Mouse (Mus musculus): ENCODE data around the gene Pax5. TPM values are rescaled to one million over a fixed set of nuclear protein-coding genes. Genes with fewer than 3 reads are reported as not detected.
"Not testable (repeated sequence)": the region's sequence is repeated elsewhere in the genome, so short reads cannot be mapped to it uniquely, and the experiment has no call there.

Gene Pax5
- not detected in 2 replicates for polyA plus RNA-seq (2015; fragmentation: Nextera tagmentation; extraction: Ambion mirVana)

DNA sequence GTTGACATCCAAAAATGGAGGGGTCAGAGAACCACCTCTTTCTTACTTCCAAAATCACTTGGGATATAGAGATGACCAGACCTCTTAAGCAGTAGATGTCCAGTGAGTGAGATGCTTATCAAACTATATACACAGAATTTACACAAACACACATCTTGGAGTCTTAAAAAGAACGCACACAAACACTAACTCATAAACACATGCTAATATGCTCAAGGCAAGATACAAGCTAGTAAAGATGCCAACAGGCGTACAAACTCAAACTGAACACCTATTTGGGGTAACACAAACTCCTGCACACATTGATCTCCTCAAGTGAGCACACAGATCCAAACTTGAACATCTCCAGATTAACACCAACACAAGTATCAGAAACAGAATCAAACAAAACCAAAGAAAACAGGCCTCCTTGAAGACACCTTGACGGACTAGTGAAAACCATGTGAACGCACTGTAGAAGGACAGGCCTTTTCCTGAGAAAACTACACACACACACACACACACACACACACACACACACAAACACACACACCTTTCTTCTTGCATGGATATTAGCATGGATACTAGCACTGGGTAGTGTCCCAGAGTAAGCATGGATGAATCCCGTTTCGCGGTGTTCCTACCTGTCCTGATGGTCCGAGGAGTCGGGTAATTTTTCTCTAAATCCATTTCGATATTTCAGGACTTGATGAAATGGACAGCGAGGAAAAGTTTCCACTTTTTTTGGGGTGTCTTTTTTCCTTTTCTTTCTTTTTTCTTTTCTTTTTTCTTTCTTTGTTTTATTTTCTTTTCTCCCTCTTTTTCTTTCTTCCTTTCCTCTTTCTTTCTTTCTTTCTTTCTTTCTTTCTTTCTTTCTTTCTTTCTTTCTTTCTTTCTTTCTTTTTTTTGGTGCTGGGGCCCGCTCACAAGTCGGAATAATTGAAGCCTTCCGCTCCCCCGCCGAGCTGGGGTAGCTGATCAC lies at the start of gene Pax5:
Pax5 (minus strand) TSS at position 748 of the 961 bp plus-strand sequence.
- H3K27ac ChIP-seq (ENCODE audit: low read length), result no peak within 1 kb of the TSS
- H3K9ac ChIP-seq (replicated peaks; ENCODE audit: low read length), result no peak within 1 kb of the TSS
- H3K9me3 ChIP-seq (ENCODE audit: low read length), result no peaks in the 10 kb centered on the region
- no peak within 1 kb of the TSS for H3K4me2 ChIP-seq (replicated peaks; ENCODE audit: low read depth, low read length)
- H3K27me3 ChIP-seq (ENCODE audit: insufficient read depth, low read length), result peaks cover 98% of the 10 kb centered on the region
- no peaks in the 10 kb centered on the region for H3K36me3 ChIP-seq (ENCODE audit: insufficient read depth, low read length)
- WGBS, result 27% methylated on average over 16 of the region's 16 CpGs
- H3K4me3 ChIP-seq (ENCODE audit: low read length), result no peak within 1 kb of the TSS
- no peak for ATAC-seq (ENCODE audit: low FRiP score, low TSS enrichment)
- H3K4me1 ChIP-seq (ENCODE audit: insufficient read depth, low read length), result peaks cover 9% of the 10 kb centered on the region; the same call in 1 of the 2 replicates

DNA sequence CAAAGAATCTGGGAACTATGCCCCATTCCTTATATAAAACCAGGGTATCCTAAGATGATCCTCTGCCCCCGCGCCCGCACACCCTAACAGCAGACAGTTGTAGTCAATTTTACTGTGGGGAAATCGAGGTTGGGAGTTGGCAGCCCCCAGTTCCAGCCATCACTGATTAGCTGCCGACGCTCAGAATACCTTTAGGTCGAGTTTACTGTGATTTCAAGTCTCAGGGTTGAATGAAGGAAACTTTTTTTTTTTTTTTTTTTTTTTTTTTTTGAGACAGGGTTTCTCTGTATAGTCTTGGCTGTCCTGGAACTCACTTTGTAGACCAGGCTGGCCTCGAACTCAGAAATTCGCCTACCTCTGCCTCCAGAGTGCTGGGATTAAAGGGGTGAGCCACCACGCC lies 46.8 kb upstream of the Pax5 start:
- peaks cover 13% of the 10 kb centered on the region; the same call in 1 of the 2 replicates for H3K4me1 ChIP-seq (ENCODE audit: insufficient read depth, low read length)
- not testable (repeated sequence) for H3K9me3 ChIP-seq (ENCODE audit: low read length); ATAC-seq (ENCODE audit: low FRiP score, low TSS enrichment); H3K36me3 ChIP-seq (ENCODE audit: insufficient read depth, low read length); H3K27me3 ChIP-seq (ENCODE audit: insufficient read depth, low read length)
- H3K4me3 ChIP-seq (ENCODE audit: low read length), result peak overlapping the region; percentile 91
- peak overlapping the region; percentile 83 for H3K4me2 ChIP-seq (replicated peaks; ENCODE audit: low read depth, low read length)
- peak overlapping the region; percentile 97 for H3K9ac ChIP-seq (replicated peaks; ENCODE audit: low read length)
- whole genome bisulfite sequencing, result 10% methylated on average over 10 of the region's 10 CpGs
- peak overlapping the region; percentile 97 for H3K27ac ChIP-seq (ENCODE audit: low read length)

DNA sequence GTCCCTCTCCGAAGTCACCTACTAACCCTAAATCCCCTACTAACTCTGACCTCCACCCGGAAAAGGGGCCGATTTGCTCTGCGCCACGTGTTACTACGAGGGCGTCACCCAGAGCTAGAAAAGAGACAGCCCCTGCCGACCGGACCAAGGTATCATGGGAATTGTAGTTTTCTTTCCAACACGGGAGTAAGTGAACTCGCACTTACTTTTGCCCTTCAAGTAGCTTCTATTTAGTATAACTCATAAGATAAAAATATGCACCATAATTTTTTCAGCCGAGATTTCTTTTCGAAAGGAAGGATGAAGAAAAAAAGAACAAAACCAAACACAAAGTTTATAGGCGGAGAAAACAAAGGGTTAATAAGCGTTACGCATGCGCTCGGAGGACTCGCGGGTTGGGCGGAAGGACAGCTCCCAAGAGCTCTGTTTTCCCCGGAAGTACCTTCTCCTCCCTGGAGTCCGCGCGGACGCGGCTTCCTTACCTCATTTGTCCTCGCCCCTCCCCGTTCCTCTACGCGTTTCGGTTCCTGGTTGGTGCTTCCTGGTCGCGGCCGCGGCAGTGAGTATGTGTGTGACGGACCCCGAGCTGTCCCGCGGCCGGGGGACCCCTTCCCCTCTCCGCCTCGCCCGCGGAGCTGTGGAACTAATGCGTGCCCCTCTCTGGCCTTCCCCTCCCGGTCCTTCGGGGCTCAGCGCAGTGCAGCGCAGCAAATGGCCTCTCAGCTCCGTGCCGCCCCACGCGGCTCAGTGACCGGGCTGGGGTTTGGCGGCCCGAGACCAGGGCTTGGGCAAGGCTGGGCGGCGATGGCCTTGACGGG lies 46.1 kb upstream of the Pax5 start:
- ATAC-seq (ENCODE audit: low FRiP score, low TSS enrichment), result peak; percentile 98
- H3K27me3 ChIP-seq (ENCODE audit: insufficient read depth, low read length), result no peaks in the 10 kb centered on the region
- no peaks in the 10 kb centered on the region for H3K36me3 ChIP-seq (ENCODE audit: insufficient read depth, low read length)
- peak overlapping the region; percentile 83 for H3K4me2 ChIP-seq (replicated peaks; ENCODE audit: low read depth, low read length)
- peak overlapping the region; percentile 91 for H3K4me3 ChIP-seq (ENCODE audit: low read length)
- under 1% methylated on average over 60 of the region's 60 CpGs for WGBS
- peak overlapping the region; percentile 97 for H3K27ac ChIP-seq (ENCODE audit: low read length)
- H3K9ac ChIP-seq (replicated peaks; ENCODE audit: low read length), result peak overlapping the region; percentile 97
- no peaks in the 10 kb centered on the region for H3K9me3 ChIP-seq (ENCODE audit: low read length)
- H3K4me1 ChIP-seq (ENCODE audit: insufficient read depth, low read length), result peaks cover 13% of the 10 kb centered on the region; the same call in 1 of the 2 replicates

DNA sequence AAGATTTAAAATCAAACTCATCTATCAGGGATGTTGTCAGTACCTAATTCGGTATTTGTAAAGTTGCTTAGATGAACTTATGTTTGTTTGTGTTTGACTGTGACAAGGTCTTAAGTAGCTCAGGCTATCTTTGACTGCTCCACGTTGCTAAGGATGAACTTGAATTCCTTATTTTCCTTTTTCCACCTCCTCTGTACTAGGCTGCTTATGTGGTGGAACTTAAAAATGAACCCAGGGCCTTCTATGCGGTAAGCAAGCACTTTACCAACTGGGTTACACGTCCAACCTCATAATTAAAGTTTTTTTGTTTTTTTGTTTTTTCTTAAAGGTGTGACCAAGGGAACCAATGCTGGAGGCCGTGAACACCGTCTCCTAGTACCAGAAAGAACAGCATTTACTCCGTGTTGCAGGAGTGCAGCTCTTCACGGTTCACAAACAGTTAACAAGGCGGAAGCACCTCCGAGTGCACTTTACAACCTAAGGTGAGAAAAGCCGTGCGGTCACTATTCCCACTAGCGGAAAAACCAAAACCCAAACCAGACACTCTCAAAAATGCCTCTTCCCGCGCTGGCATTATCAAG lies 45.4 kb upstream of the Pax5 start, which contains the start of gene Zcchc7:
Zcchc7 (plus strand) TSS at position 325 of the 581 bp plus-strand sequence.
- no peaks in the 10 kb centered on the region for H3K27me3 ChIP-seq (ENCODE audit: insufficient read depth, low read length)
- H3K4me1 ChIP-seq (ENCODE audit: insufficient read depth, low read length), result peaks cover 13% of the 10 kb centered on the region; the same call in 1 of the 2 replicates
- H3K36me3 ChIP-seq (ENCODE audit: insufficient read depth, low read length), result no peaks in the 10 kb centered on the region
- WGBS, result 4% methylated on average over 15 of the region's 15 CpGs
- peak within 1 kb of the TSS; percentile 91 for H3K4me3 ChIP-seq (ENCODE audit: low read length)
- peak within 1 kb of the TSS; percentile 97 for H3K9ac ChIP-seq (replicated peaks; ENCODE audit: low read length)
- H3K27ac ChIP-seq (ENCODE audit: low read length), result peak within 1 kb of the TSS; percentile 97
- H3K9me3 ChIP-seq (ENCODE audit: low read length), result no peaks in the 10 kb centered on the region
- ATAC-seq (ENCODE audit: low FRiP score, low TSS enrichment), result peak; percentile 49; the same call in 1 of the 2 replicates
- H3K4me2 ChIP-seq (replicated peaks; ENCODE audit: low read depth, low read length), result peak within 1 kb of the TSS; percentile 83

DNA sequence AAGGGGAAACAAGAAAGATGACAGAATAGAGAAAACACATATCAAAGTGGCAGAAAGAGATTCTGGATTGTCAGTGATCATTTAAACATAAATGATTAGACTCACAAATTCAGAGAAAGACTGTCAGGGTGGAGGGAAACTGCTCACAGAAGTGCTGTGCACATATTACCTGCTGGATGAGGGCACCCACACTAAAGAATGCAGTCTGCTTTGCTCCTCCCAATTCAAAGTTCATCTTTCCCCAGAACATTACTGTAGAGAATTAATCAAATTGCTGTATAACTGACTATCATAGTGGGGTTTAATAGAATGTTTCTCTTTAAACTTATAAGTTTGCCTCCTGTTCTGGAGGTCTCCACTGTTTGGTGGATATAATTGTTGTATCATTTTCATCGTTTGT lies 30.2 kb upstream of the Pax5 start:
- no peaks in the 10 kb centered on the region for H3K27me3 ChIP-seq (ENCODE audit: insufficient read depth, low read length)
- no peak overlapping the region for H3K4me2 ChIP-seq (replicated peaks; ENCODE audit: low read depth, low read length)
- H3K4me3 ChIP-seq (ENCODE audit: low read length), result no peak overlapping the region
- no peaks in the 10 kb centered on the region for H3K36me3 ChIP-seq (ENCODE audit: insufficient read depth, low read length)
- H3K9me3 ChIP-seq (ENCODE audit: low read length), result peaks cover 9% of the 10 kb centered on the region; the same call in 1 of the 2 replicates
- ATAC-seq (ENCODE audit: low FRiP score, low TSS enrichment), result no peak
- WGBS, result 78% methylated on average over 1 of the region's 1 CpGs
- H3K4me1 ChIP-seq (ENCODE audit: insufficient read depth, low read length), result no peaks in the 10 kb centered on the region
- no peak overlapping the region for H3K9ac ChIP-seq (replicated peaks; ENCODE audit: low read length)
- no peak overlapping the region for H3K27ac ChIP-seq (ENCODE audit: low read length)

DNA sequence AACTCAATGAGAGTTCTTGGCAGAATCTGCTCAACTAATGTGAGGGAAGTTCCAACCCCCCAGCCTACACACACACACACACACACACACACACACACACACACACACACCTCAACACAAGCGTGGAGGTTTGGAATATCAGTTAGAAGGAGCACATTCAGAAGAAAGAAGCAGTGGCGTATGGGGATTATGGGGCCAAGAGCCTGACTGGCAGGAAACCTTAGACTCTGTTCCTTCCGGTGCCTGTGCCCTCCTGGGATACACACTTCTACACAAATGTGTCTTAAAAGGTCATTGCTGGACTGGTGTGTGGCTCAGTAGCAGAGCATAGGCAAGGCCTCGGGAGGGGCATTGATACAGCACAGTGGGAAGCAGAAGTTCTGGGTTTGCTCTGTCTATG lies 10.9 kb upstream of the Pax5 start:
- H3K27me3 ChIP-seq (ENCODE audit: insufficient read depth, low read length), result peaks cover 41% of the 10 kb centered on the region
- no peak overlapping the region for H3K27ac ChIP-seq (ENCODE audit: low read length)
- H3K4me2 ChIP-seq (replicated peaks; ENCODE audit: low read depth, low read length), result no peak overlapping the region
- H3K36me3 ChIP-seq (ENCODE audit: insufficient read depth, low read length), result no peaks in the 10 kb centered on the region
- no peak overlapping the region for H3K9ac ChIP-seq (replicated peaks; ENCODE audit: low read length)
- WGBS, result 79% methylated on average over 4 of the region's 4 CpGs
- H3K4me1 ChIP-seq (ENCODE audit: insufficient read depth, low read length), result no peaks in the 10 kb centered on the region
- no peaks in the 10 kb centered on the region for H3K9me3 ChIP-seq (ENCODE audit: low read length)
- no peak overlapping the region for H3K4me3 ChIP-seq (ENCODE audit: low read length)
- no peak for ATAC-seq (ENCODE audit: low FRiP score, low TSS enrichment)

DNA sequence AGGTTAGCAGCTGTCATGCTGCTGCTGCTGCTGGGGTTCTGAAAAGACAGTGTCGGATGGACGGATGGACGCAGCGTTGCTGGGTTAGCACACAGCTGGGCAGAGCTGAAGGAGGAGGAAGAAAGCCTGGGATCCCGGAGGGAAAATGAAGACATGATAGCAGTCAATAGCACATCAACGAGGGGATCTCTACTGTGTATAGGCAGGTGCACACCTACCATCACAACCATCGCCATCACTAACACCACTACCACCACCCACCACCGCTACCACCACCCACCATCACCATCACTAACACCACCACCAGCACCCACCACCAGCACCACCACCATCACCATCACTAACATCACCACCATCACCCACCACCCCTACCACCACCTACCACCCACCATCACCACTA lies 9.8 kb upstream of the Pax5 start:
- Histone ChIP-seq H3K36me3 (ENCODE audit: insufficient read depth, low read length) (no peaks in the 10 kb centered on the region), H3K9ac (replicated peaks; ENCODE audit: low read length) (no peak overlapping the region), H3K4me1 (ENCODE audit: insufficient read depth, low read length) (no peaks in the 10 kb centered on the region), H3K27ac (ENCODE audit: low read length) (no peak overlapping the region), H3K4me3 (ENCODE audit: low read length) (no peak overlapping the region), H3K4me2 (replicated peaks; ENCODE audit: low read depth, low read length) (no peak overlapping the region), H3K27me3 (ENCODE audit: insufficient read depth, low read length) (peaks cover 49% of the 10 kb centered on the region), H3K9me3 (ENCODE audit: low read length) (no peaks in the 10 kb centered on the region)
- ATAC-seq (ENCODE audit: low FRiP score, low TSS enrichment), result no peak
- 90% methylated on average over 8 of the region's 8 CpGs for WGBS

DNA sequence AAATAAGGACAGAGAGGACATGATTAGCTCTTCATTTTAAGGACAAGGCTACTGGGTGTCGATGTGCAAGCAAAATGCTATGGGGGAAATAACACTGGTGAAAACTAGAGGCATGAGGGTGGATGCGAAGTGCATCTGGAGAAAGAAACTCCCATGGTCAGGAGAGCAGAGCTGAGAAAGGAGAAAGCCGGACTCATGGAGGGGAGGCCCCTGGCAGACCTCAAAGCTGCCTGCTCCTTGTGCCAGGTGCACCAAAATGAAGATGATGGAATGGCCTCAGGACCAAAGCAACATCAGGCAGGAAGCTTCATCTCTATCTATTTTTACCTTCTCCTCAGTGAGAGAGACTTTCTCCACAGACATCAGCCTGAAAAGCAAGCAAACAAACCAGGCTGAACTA lies 7.4 kb upstream of the Pax5 start:
- ATAC-seq (ENCODE audit: low FRiP score, low TSS enrichment), result no peak
- WGBS, result 92% methylated on average over 3 of the region's 3 CpGs

DNA sequence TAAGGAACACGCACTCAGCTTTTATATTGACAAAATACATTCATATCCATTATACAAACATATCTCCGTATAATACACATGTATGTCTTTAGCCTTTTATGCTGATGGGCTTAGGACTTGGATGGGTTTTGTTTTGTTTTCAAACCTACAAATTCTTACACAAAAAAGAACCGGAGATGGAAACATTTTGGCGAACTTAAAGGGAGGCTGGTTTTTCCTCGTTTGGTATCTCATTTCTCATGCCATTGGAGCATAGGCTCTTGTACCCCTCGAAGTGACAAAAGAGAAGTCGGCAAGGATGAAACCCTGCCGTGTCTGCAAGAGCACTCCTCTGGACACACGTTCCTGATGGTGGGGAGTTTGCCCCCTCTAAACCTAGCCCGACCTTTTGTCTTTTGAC lies 6.1 kb upstream of the Pax5 start:
- no peak overlapping the region for H3K4me3 ChIP-seq (ENCODE audit: low read length)
- no peaks in the 10 kb centered on the region for H3K36me3 ChIP-seq (ENCODE audit: insufficient read depth, low read length)
- H3K4me2 ChIP-seq (replicated peaks; ENCODE audit: low read depth, low read length), result no peak overlapping the region
- no peaks in the 10 kb centered on the region for H3K9me3 ChIP-seq (ENCODE audit: low read length)
- H3K27ac ChIP-seq (ENCODE audit: low read length), result no peak overlapping the region
- no peak for ATAC-seq (ENCODE audit: low FRiP score, low TSS enrichment)
- no peak overlapping the region for H3K9ac ChIP-seq (replicated peaks; ENCODE audit: low read length)
- peaks cover 9% of the 10 kb centered on the region; the same call in 1 of the 2 replicates for H3K4me1 ChIP-seq (ENCODE audit: insufficient read depth, low read length)
- 2% methylated on average over 10 of the region's 10 CpGs for WGBS
- peaks cover 82% of the 10 kb centered on the region for H3K27me3 ChIP-seq (ENCODE audit: insufficient read depth, low read length)

More for the DNA sequence above, 7.4 kb upstream of the Pax5 start:
- Histone ChIP-seq H3K27ac (ENCODE audit: low read length) (no peak overlapping the region), H3K4me2 (replicated peaks; ENCODE audit: low read depth, low read length) (no peak overlapping the region), H3K36me3 (ENCODE audit: insufficient read depth, low read length) (no peaks in the 10 kb centered on the region), H3K4me1 (ENCODE audit: insufficient read depth, low read length) (0 out of 2 replicates have a peak, but pooled peaks cover 4% of the 10 kb centered on the region), H3K9ac (replicated peaks; ENCODE audit: low read length) (no peak overlapping the region), H3K4me3 (ENCODE audit: low read length) (no peak overlapping the region), H3K27me3 (ENCODE audit: insufficient read depth, low read length) (peaks cover 69% of the 10 kb centered on the region), H3K9me3 (ENCODE audit: low read length) (no peaks in the 10 kb centered on the region)
